Mouse (Mus musculus) ovary, adult 2 months (tissue): ENCODE measurements around the gene Gas2l3. TPM values are rescaled to one million over a fixed set of nuclear protein-coding genes. Genes with fewer than 3 reads are reported as not detected.

ENCODE experiments used
- polyA plus RNA-seq: library from polyadenylated mRNA; depleted of rRNA; stranded (reverse); fragments of >200 nt; gene quantifications from 2 replicates; pipeline ENCODE4 v1.2.3, GENCODE M21; 2012; rRNA removed

The Gas2l3 gene
- 1.5 and 2.6 TPM in 2 replicates for polyA plus RNA-seq

DNA sequence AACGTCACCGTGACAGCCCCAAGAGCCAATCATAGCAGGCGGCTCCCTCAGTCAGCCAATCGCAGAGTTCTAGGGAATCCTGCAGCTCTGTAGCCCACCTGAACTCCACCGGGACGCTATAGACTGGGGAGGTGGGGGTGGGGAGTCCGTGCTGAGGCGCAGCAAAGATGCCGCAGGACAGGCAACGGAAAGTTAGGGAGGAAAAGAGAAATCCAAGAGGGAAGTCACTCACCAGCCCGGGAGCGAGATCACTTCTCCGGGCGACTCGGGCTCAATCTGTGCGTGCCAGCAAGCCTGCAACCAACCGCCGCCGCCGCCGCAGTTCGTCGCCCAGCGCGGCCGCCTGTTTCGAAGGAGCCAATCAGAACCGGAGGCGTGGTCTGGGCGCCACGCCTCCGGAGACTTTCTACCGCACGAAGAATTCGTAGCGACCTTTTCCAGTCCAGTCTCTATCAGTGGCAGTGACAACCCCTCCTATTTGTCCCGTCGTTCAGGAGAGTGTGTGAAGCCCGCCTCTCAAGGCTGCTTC is at the start of gene Gas2l3:
TSS of gene Gas2l3 (minus strand) at position 345 of the 529 bp plus-strand sequence.

Other genes with a start within 250 kb of the Gas2l3 start
- gene Ano4, start 99.2 kb downstream of the Gas2l3 start, polyA plus RNA-seq, result 12.2 and 15.2 TPM in 2 replicates
- gene Nr1h4, start 89.6 kb upstream of the Gas2l3 start, polyA plus RNA-seq, result 3.6 and 4.1 TPM in 2 replicates
- gene Slc17a8, start 177.3 kb upstream of the Gas2l3 start, polyA plus RNA-seq, result 0.06 and 0.17 TPM in 2 replicates
- 8.1 and 10.3 TPM in 2 replicates for gene Scyl2, start 242.3 kb upstream of the Gas2l3 start, polyA plus RNA-seq